Mouse (Mus musculus): ENCODE measurements around the gene Eef1akmt2. TPM values are rescaled to one million over a fixed set of nuclear protein-coding genes. Genes with fewer than 3 reads are reported as not detected.

Eef1akmt2 gene
- polyA plus RNA-seq, 1 experiment from 2014 or later, result 86.7 TPM

- no peaks in the 10 kb centered on the region for H3K27me3 ChIP-seq (ENCODE audit: control insufficient read depth, insufficient read depth, low read length)
- no peak overlapping the region for H3K4me2 ChIP-seq (replicated peaks)
- ATAC-seq (ENCODE audit: low FRiP score), result no peak
- WGBS, result 77% methylated on average over 7 of the region's 7 CpGs
- H3K4me1 ChIP-seq (replicated peaks; ENCODE audit: control insufficient read depth, insufficient read depth, low read length), result peaks cover 27% of the 10 kb centered on the region
- no peak for DNase-seq (ENCODE audit: low spot score)
- no peak overlapping the region for H3K27ac ChIP-seq
- H3K9ac ChIP-seq, result no peak overlapping the region
- H3K4me3 ChIP-seq (replicated peaks; ENCODE audit: low read length), result no peak overlapping the region
- H3K9me3 ChIP-seq (ENCODE audit: control insufficient read depth, low read length), result no peaks in the 10 kb centered on the region
- no peaks in the 10 kb centered on the region for H3K36me3 ChIP-seq (replicated peaks; ENCODE audit: control insufficient read depth, insufficient read depth)
These were observed 66.5 kb downstream of the Eef1akmt2 start for GRCm38 (mm10) chr7:132786011-132786410.

- ATAC-seq (ENCODE audit: low FRiP score) (no peak), DNase-seq (ENCODE audit: low spot score) (no peak)
- H3K4me3 ChIP-seq (replicated peaks; ENCODE audit: low read length), result no peak overlapping the region
- H3K27ac ChIP-seq, result no peak overlapping the region
- H3K9ac ChIP-seq, result no peak overlapping the region
- H3K9me3 ChIP-seq (ENCODE audit: control insufficient read depth, low read length), result no peaks in the 10 kb centered on the region
- no peaks in the 10 kb centered on the region for H3K36me3 ChIP-seq (replicated peaks; ENCODE audit: control insufficient read depth, insufficient read depth)
- peaks cover 39% of the 10 kb centered on the region for H3K4me1 ChIP-seq (replicated peaks; ENCODE audit: control insufficient read depth, insufficient read depth, low read length)
- no peak overlapping the region for H3K4me2 ChIP-seq (replicated peaks)
- WGBS, result 83% methylated on average over 5 of the region's 5 CpGs
- no peaks in the 10 kb centered on the region for H3K27me3 ChIP-seq (ENCODE audit: control insufficient read depth, insufficient read depth, low read length)
These were observed 68.4 kb downstream of the Eef1akmt2 start for GRCm38 (mm10) chr7:132784101-132784500.

GRCm38 (mm10) chr7:132781850-132782249 is 70.6 kb downstream of the Eef1akmt2 start:
- Histone ChIP-seq H3K4me1 (replicated peaks; ENCODE audit: control insufficient read depth, insufficient read depth, low read length) (peaks cover 39% of the 10 kb centered on the region), H3K9ac (0 out of 2 replicates have a peak overlapping the region, but pooled peaks have one; percentile 17), H3K27ac (peak overlapping the region; percentile 59), H3K9me3 (ENCODE audit: control insufficient read depth, low read length) (no peaks in the 10 kb centered on the region), H3K27me3 (ENCODE audit: control insufficient read depth, insufficient read depth, low read length) (no peaks in the 10 kb centered on the region), H3K4me3 (replicated peaks; ENCODE audit: low read length) (no peak overlapping the region), H3K4me2 (replicated peaks) (no peak overlapping the region), H3K36me3 (replicated peaks; ENCODE audit: control insufficient read depth, insufficient read depth) (peaks cover 18% of the 10 kb centered on the region; the same call in 1 of the 2 replicates)
- ATAC-seq (ENCODE audit: low FRiP score) (no peak; the same call in 1 of the 2 replicates), DNase-seq (ENCODE audit: low spot score) (no peak)
- 61% methylated on average over 6 of the region's 6 CpGs for WGBS

- 14% methylated on average over 7 of the region's 7 CpGs for WGBS
- no peak overlapping the region for H3K4me2 ChIP-seq (replicated peaks)
- H3K27ac ChIP-seq, result peak overlapping the region; percentile 59
- peaks cover 35% of the 10 kb centered on the region for H3K4me1 ChIP-seq (replicated peaks; ENCODE audit: control insufficient read depth, insufficient read depth, low read length)
- DNase-seq (ENCODE audit: low spot score) (no peak), ATAC-seq (ENCODE audit: low FRiP score) (peak; percentile 75)
- H3K9ac ChIP-seq, result peak overlapping the region; percentile 17; the same call in 1 of the 2 replicates
- peaks cover 18% of the 10 kb centered on the region; the same call in 1 of the 2 replicates for H3K36me3 ChIP-seq (replicated peaks; ENCODE audit: control insufficient read depth, insufficient read depth)
- no peaks in the 10 kb centered on the region for H3K27me3 ChIP-seq (ENCODE audit: control insufficient read depth, insufficient read depth, low read length)
- H3K9me3 ChIP-seq (ENCODE audit: control insufficient read depth, low read length), result no peaks in the 10 kb centered on the region
- H3K4me3 ChIP-seq (replicated peaks; ENCODE audit: low read length), result no peak overlapping the region
These were observed 71.2 kb downstream of the Eef1akmt2 start for GRCm38 (mm10) chr7:132781130-132781814.

- peak; percentile 44; the same call in 1 of the 2 replicates for ATAC-seq (ENCODE audit: low FRiP score)
- Histone ChIP-seq H3K9me3 (ENCODE audit: control insufficient read depth, low read length) (no peaks in the 10 kb centered on the region), H3K4me1 (replicated peaks; ENCODE audit: control insufficient read depth, insufficient read depth, low read length) (peaks cover 28% of the 10 kb centered on the region), H3K27me3 (ENCODE audit: control insufficient read depth, insufficient read depth, low read length) (no peaks in the 10 kb centered on the region), H3K36me3 (replicated peaks; ENCODE audit: control insufficient read depth, insufficient read depth) (peaks cover 21% of the 10 kb centered on the region; the same call in 1 of the 2 replicates), H3K4me3 (replicated peaks; ENCODE audit: low read length) (no peak overlapping the region), H3K27ac (peak overlapping the region; percentile 59), H3K9ac (no peak overlapping the region), H3K4me2 (replicated peaks) (no peak overlapping the region)
- WGBS, result 35% methylated on average over 4 of the region's 4 CpGs
- no peak for DNase-seq (ENCODE audit: low spot score)
These were observed 71.9 kb downstream of the Eef1akmt2 start for GRCm38 (mm10) chr7:132780611-132781010.

GRCm38 (mm10) chr7:132778630-132779029 is 73.8 kb downstream of the Eef1akmt2 start:
- no peak overlapping the region for H3K4me3 ChIP-seq (replicated peaks; ENCODE audit: low read length)
- H3K4me2 ChIP-seq (replicated peaks), result no peak overlapping the region
- peaks cover 24% of the 10 kb centered on the region for H3K4me1 ChIP-seq (replicated peaks; ENCODE audit: control insufficient read depth, insufficient read depth, low read length)
- H3K27ac ChIP-seq, result no peak overlapping the region
- WGBS, result 92% methylated on average over 13 of the region's 13 CpGs
- no peak overlapping the region for H3K9ac ChIP-seq
- H3K36me3 ChIP-seq (replicated peaks; ENCODE audit: control insufficient read depth, insufficient read depth), result peaks cover 26% of the 10 kb centered on the region; the same call in 1 of the 2 replicates
- H3K9me3 ChIP-seq (ENCODE audit: control insufficient read depth, low read length), result no peaks in the 10 kb centered on the region
- ATAC-seq (ENCODE audit: low FRiP score) (no peak), DNase-seq (ENCODE audit: low spot score) (no peak)
- no peaks in the 10 kb centered on the region for H3K27me3 ChIP-seq (ENCODE audit: control insufficient read depth, insufficient read depth, low read length)

GRCm38 (mm10) chr7:132777728-132778453 is 74.6 kb downstream of the Eef1akmt2 start:
- H3K4me3 ChIP-seq (replicated peaks; ENCODE audit: low read length), result no peak overlapping the region
- no peak overlapping the region for H3K27ac ChIP-seq
- H3K36me3 ChIP-seq (replicated peaks; ENCODE audit: control insufficient read depth, insufficient read depth), result peaks cover 26% of the 10 kb centered on the region; the same call in 1 of the 2 replicates
- DNase-seq (ENCODE audit: low spot score) (no peak), ATAC-seq (ENCODE audit: low FRiP score) (no peak)
- peaks cover 24% of the 10 kb centered on the region for H3K4me1 ChIP-seq (replicated peaks; ENCODE audit: control insufficient read depth, insufficient read depth, low read length)
- no peak overlapping the region for H3K9ac ChIP-seq
- no peak overlapping the region for H3K4me2 ChIP-seq (replicated peaks)
- no peaks in the 10 kb centered on the region for H3K9me3 ChIP-seq (ENCODE audit: control insufficient read depth, low read length)
- H3K27me3 ChIP-seq (ENCODE audit: control insufficient read depth, insufficient read depth, low read length), result no peaks in the 10 kb centered on the region
- whole genome bisulfite sequencing, result 87% methylated on average over 1 of the region's 1 CpGs

Other genes starting within 250 kb of the Eef1akmt2 start
- gene Lhpp, start 242.0 kb downstream of the Eef1akmt2 start, polyA plus RNA-seq (2014; fragmentation: Nextera tagmentation; extraction: Ambion mirVana), result 46.6 and 50.0 TPM in 2 replicates
- 13.3 and 16.6 TPM in 2 replicates for gene Fam53b, start 38.8 kb downstream of the Eef1akmt2 start, polyA plus RNA-seq (2014; fragmentation: Nextera tagmentation; extraction: Ambion mirVana)
- 36.4 and 44.9 TPM in 2 replicates for gene Abraxas2, start 6.6 kb upstream of the Eef1akmt2 start, polyA plus RNA-seq (2014; fragmentation: Nextera tagmentation; extraction: Ambion mirVana)
- 32.6 and 32.8 TPM in 2 replicates for gene Zranb1, start 78.5 kb upstream of the Eef1akmt2 start, polyA plus RNA-seq (2014; fragmentation: Nextera tagmentation; extraction: Ambion mirVana)

All from hindbrain, embryonic 14.5 days (tissue).